Mouse (Mus musculus) cerebellum, adult 9-11 months (tissue): Measurements from ENCODE around the gene Aifm2.

Experiments used
- DNase-seq: peaks from one replicate; pipeline ENCODE4 v3.0.0; 2022

The Aifm2 gene

DNA sequence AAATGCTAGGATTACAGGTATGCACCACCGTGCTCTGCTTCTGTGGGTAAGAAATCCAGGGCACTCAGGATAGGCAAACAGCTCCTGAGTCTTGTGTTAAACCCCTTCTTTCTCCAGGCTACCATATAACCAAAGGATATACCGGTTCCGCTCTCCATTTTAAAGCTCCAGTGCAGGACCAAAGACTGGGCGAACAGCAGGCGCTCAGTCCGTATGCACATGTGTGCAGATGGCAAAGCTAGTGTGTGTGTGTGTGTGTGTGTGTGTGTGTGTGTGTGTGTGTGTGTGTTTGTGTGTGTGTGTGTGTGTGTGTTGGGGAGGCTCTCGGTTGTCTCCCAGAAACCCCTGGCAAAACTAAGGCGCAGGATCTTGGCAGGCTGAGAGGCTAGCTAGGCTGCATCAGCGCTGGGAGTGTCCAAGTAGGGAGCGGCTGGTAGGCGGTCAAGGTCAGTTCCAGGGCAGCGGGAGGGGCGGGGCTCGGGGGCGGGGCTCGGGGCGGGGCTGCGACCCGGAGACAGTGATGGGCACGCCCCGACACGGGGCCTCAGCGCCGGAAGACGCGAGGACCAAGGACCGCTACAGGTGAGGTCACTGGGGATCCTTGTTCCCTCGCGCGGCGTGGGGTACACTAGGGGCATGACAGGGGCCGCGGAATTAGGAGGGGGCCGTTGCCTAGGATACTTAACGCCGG lies at the start of gene Aifm2:
Gene Aifm2 (plus strand): TSS at position 493 of the 691 bp plus-strand sequence.
- peak; percentile 54 for DNase-seq

DNA sequence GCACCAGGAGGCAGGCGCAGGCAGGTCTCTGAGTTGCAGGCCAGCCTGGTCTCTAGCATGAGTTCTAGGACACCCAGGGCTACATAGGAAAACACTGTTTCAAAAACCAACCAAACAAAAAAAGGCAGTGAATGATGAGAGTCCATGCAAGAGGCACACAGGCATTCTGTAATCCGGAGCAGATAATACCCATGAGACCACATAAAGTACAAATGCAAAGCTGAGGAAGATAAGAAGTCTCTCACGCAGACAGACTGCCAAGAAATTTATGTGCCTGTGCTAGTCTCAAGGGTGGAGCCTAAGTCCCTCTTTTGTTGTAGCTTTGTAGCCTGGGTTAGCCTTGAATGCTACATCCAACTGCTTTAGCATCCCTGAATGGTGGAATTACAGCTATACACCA lies 49.4 kb upstream of the Aifm2 start:
- no peak for DNase-seq

DNA sequence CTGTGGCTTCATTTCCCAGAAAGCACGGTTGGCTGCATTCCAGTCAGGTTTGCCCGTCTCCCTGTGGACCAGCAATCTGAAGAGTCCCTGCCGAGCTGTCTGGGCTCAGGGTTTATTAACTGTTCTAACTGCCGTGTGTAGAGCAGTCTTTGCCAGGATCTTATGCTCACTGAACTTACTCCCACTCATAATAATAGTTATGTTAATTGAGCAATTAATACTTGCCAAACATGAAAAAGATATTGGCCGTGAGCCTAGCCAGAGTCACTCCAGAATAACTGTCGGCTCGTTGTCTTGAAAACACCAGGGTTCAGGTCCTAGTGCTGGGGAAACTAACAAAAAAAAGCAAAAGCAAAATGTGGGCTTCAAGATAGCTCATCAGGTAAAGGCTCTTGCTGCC lies 45.8 kb upstream of the Aifm2 start:
- no peak for DNase-seq

DNA sequence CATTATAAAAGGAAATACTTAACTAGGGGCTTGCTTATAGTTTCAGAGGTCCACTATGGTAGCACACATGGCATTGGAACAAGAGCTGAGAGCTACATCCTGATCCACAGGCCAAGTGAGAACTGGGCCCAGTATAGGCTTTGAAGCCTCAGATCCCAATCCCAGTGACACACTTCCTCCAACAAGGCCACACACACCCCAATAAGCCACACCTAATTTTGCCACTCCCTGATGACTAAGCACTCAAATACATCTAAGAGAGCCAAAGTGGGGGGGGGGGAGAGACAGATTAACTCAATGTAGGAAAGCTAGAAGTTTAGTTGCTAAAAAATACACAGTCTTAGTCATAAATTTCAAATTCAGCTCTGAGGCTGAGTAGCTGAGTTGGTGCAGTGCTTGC lies 45.2 kb upstream of the Aifm2 start:
- no peak for DNase-seq

DNA sequence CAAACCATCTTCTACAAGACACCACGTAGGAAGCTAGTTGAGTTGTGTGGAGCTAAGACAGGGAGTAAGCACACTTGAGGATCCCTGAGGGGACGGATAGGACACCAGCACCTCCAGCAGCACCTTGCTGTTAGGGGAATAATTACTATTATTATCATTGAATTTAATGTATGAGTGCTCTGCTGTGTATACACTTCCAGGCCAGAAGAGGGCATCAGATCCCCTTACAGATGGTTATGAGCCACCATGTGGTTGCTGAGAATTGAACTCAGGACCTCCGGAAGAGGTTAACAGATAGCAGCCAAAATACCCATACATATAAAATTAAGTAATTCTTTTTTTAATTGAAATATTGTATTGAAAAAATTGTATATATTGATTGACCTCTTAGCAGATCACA lies 44.3 kb upstream of the Aifm2 start:
- no peak for DNase-seq

DNA sequence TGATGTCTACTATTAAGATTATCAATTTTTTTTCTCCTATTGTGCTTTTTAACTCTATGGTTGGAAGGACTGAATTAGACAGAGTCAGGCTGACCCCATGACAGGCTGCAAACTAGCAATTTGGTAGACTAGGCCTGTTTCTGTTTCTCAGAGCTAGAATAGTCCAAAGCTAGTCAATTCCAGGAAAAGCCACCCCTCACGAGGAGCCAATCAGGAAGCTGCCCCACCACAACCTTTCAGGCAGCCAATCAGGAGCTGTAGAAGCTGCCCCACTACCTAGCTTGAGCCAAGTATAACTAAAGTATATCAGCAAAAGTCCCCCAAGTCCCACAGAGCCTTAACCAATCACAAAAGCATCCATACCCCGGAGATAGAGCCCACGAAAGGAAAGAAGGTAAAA lies 39.1 kb upstream of the Aifm2 start:
- DNase-seq: no peak

DNA sequence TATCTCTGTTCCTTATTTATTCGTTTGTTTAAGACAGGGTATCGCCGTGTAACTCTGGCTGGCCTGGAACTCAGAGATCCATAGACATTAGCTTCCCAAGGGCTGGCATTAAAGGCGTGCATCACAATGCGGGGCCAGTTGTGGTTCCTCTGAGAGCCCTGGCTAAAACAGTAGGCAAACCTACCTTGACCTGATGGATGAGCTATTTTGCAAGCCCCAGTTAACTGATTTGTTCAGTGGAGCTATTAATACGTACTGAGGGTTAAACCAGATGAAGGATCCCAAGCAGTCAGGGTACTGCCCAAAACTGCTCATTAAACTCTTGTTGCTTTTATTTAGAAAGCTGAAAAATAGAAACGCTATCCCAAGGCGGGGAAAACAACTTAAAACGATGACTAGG lies 35.5 kb upstream of the Aifm2 start:
- DNase-seq: no peak

DNA sequence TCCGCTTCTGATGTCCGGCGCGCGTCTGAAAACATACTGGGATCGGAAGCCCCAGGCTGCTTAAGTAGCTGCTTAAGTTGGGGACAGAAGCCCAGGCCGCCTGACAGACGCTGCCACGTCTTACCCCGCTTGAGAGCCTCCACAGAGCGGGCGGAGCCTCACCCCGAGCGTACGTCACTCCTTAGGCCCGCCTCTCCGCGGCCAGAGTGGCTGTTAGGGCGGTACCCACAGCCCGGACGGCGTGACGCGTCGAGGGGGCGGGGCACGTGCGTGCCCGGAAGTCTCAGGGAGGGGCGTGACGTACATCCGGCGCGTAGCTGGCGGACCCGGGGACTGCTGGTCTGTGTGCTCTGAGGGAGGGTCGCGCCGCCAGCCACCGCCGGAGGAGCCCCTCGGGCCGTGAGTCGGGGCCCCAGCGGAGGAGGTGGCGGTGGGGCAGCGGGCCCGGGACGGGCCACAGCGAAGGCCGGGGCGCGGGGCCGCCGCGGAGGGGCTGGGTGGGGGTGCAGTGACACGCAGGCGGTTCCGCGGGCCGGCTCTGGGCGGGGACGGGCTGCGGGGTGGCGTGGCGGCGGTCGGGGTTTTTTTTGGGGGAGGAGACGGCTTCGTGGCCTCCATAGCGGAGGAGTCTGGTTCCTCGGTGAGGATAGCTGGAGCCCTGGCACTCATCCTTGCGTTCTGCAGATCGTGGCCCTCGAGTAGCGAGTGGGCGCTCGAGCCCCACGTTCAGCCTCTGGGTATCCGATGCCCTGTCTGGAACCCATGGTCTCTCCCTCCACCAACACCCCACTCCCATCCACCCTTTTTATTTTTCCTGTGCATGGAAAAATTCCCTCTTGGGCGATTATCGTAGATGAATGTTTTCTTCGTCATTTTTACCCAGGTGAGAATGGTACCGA lies 34.8 kb upstream of the Aifm2 start, which contains the start of gene Sar1a:
Gene Sar1a (plus strand): TSS at position 285 of the 899 bp plus-strand sequence.
- DNase-seq: peak; percentile 98

DNA sequence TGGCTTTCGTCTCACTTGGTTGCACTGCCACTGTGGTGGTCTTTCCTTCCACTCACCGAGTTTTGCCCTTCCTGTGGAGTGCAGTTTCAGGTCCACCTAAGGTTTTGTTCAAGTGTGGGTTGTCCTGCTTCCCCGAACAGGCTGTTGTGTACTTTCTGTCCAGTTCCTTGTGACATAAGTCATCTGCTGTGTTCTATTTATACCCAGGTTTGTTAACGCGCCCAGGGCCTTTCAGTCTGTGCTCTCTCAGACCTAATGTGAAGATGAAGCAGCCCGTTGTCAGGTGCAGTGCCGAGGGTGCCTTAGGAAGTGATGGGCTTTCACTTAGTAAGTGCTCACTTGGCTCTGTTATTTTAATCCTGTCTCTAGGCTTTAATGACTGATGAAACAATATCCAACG lies 25.7 kb upstream of the Aifm2 start:
- no peak for DNase-seq

DNA sequence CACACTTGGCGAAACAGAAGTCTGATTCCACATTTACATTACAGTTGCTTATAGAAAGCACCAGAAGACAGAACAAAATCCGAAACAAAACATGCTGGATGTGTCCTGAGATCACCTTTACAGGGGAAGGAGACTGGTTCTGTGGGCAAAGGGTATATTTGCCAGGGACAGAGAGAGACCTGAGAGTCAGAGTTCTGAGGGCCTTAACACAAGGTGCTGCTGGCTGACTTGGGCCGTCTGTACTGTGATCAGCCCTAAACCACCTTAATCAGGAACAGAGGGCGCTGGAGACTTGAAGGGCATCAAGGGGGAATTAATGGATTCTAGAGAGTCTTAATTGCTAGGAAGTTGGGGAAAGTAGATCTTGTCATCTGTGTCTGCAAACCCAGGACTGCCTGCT lies 21.5 kb upstream of the Aifm2 start:
- no peak for DNase-seq

DNA sequence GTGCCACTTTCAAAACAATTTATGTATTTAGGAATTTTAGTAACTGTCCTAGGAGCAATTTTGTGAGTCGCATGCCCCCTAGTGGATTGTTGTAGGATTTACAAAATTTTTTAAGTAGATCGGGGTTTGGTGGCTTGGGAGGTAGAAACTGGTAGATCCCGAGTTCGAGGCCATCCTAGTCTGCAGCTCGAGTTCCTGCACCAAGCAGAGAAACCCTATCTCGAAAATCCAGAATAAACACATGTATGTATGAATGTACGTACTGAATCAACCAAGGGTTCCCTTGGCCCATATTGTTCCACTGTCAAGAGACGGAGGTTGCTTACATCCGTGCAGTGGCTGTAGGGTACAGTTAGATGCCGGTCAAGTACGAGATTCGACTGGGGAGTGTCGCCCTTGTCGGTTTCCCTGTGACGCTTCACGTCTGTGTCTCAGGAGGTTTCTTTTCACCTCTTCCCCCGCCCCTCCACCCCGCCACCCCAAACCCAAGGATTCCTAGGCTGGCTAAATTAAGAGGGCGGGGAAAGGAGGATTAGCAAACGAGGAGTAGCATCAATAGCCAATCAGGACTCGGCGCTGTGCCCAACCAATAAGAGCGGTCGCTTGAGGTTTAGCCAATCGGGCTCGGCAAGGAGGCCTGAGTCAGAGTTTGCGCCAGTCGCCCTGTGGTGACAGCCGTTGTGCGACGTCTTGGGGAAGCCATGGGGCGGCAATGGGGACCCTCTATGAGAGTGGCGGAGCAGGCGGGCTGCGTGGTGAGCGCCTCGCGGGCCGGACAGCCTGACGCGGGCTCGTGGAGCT lies 20.0 kb upstream of the Aifm2 start, which contains the start of gene Tysnd1:
Gene Tysnd1 (plus strand): TSS at position 645 of the 801 bp plus-strand sequence.
- DNase-seq: peak; percentile 97

DNA sequence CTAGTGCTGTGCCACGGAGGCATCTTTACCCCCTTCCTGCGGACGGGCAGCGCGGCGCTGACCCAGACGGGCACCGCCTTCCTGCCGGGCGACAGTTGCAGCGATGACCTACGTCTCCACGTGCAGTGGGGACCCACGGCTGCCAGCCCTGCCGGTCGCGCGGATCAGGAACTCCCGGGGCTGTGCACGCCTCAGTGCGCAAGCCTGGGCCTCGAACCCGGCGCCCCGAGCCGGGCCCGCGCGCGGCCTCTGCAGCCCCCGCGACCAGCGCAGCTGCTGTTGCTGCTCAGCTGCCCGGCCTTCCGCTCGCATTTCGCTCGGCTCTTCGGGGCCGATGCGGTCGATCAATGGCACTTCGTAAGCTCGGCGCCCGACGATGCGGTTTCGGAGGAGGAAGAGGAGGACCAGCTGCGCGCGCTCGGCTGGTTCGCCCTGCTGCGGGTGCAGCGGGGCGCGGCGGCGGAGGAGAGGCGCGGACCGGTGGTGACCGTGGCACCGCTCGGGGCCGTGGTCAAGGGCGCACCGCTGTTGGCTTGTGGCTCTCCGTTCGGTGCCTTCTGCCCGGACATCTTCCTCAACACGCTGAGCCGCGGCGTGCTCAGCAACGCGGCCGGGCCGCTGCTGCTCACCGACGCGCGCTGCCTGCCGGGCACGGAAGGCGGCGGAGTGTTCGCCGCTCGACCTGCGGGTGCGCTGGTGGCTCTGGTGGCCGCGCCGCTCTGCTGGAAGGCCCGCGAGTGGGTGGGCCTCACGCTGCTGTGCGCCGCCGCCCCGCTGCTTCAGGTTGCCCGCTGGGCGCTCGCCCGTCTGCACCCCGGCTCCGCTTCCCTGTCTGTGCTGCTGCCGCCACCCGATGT lies 19.1 kb upstream of the Aifm2 start:
- no peak for DNase-seq

DNA sequence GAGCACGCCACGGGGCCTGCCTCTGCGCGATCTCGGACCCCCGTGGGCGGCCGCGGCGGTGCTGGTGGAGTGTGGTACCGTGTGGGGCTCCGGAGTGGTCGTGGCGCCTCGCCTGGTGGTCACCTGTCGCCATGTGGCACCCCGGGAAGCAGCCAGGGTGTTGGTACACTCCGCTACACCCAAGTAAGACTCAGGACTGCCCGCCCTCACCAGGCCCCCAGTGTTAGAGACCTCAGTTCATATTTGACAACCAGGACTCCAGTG lies 18.6 kb upstream of the Aifm2 start:
- DNase-seq: peak; percentile 46

DNA sequence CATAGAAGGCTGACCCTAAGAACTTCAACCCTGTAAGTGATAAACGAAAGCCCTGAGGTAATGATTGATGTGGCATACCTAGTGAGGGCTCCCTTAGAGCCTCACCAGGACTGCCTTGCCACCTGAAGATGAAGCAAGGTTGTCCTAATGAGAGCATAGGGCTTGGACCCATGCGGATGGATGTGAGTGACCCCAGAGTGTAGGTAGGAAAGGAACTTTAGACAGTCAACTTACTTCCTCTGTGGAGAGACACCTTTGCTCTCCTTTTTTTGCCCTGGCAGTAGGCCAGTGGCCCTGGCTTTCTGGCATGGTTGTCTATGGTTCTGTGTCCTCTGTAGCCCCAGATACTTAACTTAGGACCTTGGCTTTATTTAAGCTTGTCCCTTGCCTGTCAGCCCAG lies 18.0 kb upstream of the Aifm2 start:
- peak; percentile 50 for DNase-seq

DNA sequence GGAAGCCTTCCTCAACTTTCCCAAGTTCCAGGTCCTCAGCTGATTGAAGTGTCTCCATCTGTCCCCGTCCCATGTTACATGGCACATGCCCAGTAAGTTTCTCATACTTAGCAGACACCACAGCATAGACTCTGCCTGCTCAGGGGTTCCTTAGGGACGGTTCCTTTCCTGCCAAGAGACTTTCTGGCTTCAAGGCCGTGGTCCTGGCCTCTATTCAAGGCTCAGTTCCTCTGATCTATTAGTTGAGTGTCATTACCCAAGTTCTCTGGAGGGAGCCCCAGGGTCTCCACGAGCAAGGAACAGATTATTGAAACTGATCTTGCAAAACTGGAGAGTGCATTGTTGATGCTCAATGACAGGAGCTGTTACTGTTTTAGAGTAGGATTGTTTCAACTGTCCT lies 10.4 kb upstream of the Aifm2 start:
- DNase-seq: no peak

DNA sequence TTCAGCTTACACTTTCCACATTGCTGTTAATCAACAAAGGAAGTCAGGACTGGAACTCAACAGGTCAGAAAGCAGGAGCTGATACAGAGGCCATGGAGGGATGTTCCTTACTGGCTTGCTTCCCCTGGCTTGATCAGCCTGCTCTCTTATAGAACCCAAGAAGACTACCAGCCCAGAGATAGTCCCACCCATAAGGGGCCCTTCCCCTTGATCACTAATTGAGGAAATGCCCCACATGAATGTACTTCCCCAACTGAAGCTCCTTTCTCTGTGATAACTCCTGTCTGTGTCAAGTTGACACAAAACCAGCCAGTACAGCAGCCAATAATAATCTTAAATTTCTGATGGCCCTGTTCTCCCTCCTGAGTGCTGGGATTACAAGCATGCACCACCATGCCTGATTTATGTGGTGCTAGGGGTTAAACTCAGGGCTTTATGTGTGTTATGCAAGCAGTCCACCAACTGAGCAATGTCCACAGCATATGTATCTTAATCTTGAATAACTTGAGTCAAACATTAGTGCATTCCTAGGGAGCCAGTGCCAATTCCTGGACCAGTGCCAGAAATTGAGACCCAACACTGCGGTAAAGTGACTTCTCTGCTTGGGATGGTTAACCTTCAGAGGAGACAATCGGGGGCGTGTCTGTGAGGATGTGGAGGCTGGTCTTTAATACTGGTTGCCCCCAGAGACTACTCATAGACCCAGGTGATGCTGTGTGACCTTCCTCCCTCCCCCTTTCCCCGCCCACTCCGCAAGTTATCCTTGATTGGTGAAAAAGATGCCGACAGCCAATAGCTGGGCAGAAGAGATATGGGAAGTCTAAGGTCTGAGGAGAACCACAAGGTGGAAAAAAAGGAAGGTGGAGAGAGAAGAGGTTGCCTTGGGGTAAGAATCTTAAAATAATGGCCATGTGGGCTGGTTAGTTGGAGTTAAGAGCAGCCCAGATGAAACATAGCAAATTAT lies 8.4 kb upstream of the Aifm2 start:
- DNase-seq: no peak

DNA sequence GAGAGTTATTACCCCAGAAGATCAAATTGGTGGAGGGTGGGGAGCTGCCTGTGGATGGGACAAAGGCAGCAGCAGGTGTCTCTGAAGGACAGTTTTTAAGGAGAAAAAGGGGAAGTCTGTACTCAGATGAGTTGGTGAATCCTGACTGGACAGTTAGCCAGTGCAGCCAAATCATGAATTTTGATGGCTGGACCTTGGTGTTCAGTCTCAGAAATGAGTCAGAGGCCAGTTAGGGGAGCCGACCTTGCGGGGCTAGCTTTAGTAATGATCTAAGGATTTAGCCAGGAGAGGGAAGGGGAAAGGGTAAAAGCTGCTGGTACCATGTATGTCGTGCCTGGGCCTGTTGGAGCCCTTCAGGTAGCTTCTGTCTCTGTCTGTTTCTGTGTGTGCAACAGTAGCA lies 1.5 kb upstream of the Aifm2 start:
- no peak for DNase-seq

DNA sequence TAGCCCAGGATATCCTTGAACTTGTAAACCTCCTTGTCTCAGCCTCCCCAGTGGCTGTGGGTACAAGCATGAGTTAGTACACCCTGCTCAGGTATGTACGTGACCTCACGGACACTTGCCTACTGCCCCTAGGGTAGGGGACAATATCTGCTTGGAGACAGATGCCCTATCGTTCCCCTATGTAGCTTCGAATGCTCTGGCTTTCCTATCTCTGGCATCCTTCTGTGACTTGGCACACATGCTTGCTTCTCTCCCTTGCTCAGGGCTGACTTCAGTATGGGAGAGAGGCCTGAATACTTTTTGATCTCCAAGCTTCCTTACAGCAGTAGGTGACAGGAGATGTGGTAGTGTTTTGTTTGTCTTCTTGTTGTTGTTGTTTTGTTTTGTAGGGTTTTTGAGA lies 917 bp upstream of the Aifm2 start:
- DNase-seq: no peak

DNA sequence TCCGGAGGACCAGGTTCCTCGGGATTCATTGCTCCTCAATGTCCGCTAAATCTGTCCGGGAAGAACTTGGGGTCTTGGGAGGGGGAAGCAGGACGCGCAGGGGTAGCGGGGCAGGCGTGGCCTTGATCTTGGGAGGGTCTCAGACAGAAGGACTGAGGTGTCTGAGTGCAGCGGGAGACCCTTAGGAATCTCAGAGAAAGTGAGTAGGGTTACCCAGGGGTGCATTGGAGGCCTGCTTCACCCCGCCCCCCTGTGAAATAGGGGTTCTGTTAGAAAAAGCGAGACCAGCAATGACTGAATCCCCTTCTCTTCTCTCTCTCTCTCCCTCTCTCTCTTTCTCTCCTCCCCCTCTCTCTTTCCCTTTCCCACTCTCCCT lies 387 bp downstream of the Aifm2 start:
- no peak for DNase-seq

DNA sequence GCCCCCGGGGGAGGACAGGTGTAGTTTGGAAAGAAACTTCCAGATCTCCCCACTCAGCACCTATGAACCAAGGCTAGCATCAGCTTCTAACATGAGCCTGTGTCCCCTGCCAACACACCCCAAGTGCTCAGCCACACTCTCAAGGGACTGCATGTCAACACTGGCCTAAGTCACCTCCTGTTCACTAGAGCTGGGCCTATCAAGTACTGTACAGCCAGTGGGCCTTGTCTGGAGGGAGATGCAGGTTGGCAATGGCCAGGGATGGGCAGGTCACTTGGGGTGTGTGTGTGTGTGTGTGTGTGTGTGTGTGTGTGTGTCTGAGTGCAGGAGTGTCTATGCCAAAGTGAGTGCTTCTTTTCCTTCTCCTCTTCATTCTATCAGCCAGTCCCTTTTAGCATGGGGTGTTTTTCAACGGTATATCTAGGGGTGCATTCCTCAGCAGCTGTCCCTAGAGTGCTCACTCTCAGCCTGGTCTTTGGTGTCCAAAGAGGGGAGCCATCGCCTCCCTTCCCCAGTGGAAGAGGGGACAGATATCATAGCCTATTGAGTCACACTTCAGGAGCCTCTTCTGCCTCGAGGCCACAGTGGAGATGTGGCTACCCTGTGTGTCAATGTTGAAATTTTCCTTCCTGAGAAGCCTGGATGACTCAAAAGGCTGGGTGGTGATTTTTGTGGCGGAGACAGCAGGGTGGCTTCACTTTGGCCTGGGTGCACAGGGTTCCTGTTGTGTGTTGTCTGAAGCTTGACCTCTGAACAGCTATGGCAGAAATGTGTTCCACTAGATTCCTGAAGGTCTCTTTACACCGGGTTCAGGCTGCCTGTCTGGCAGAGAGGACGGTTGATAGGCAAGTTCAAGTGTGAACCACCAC lies 1.2 kb downstream of the Aifm2 start:
- DNase-seq: no peak
